Mouse (Mus musculus): ENCODE data around the gene Cfap100. TPM values are rescaled to one million over a fixed set of nuclear protein-coding genes. Genes with fewer than 3 reads are reported as not detected.

The Cfap100 gene
- total and polyA plus RNA-seq, 3 experiments, result 0.10 TPM; not detected in 2

DNA sequence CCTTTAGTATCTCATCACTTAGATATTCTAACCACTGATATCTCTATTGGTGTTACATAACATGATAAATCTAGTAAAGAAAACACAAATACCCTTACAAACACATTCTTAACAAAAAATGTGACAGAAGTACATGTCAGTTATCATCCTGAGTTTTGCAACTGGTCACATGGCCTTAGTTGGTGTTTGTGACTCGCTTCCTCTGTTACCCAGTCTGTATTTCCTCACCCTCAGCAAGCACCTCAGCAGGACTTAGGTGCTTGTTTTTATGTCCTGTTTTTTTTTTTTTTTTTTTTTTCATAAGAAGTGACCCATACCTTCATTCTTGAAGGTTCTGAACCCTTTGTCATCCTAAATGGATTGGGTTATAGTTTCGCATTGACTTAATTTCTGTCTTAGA lies 50.9 kb downstream of the Cfap100 start:
- dilution Hi-C loops (cut with MboI; ENCODE audit: extremely low pct_ligation_motif_present, extremely low pct_unique_long_range_greater_than_20kb, low sequenced_read_pairs) (no loop called here), in situ Hi-C loops (cut with MboI; ENCODE audit: low pct_ligation_motif_present, low pct_unique_long_range_greater_than_20kb, low sequenced_read_pairs) (no loop called here)
- TF ChIP-seq ZC3H11A (IDR thresholded peaks at IDR 0.05; ENCODE audit: low read depth, low read length), result no peak
- TF ChIP-seq POLR2AphosphoS2 (IDR thresholded peaks at IDR 0.05; ENCODE audit: low read depth, low read length), result no peak
- TF ChIP-seq USF2 (conservative IDR thresholded peaks at IDR 0.05; ENCODE audit: low read depth, low read length), result no peak
- TF ChIP-seq MAX (IDR thresholded peaks at IDR 0.05; ENCODE audit: low read length), result no peak
- no peak for TF ChIP-seq MEF2A (IDR thresholded peaks at IDR 0.05; ENCODE audit: borderline replicate concordance, low read depth, low read length)
- no peak for TF ChIP-seq KAT2A (IDR thresholded peaks at IDR 0.05; ENCODE audit: insufficient replicate concordance, low read length)
- no peak for TF ChIP-seq POLR2A (IDR thresholded peaks at IDR 0.05; ENCODE audit: low read depth, low read length)
- no peak for TF ChIP-seq CTCF (conservative IDR thresholded peaks at IDR 0.05 in 1 of 2, IDR thresholded peaks at IDR 0.05 in 1 of 2; ENCODE audit: low read depth in 2 of 2, low read length in 2 of 2)
- no peak for TF ChIP-seq MAZ (IDR thresholded peaks at IDR 0.05; ENCODE audit: low read depth, low read length)
- no peak for TF ChIP-seq SIN3A (IDR thresholded peaks at IDR 0.05; ENCODE audit: low read length)
- no peak for TF ChIP-seq IRF4 (IDR thresholded peaks at IDR 0.05; ENCODE audit: low read depth, low read length)
- TF ChIP-seq JUND (conservative IDR thresholded peaks at IDR 0.05; ENCODE audit: low read depth, low read length), result no peak
- no peak for TF ChIP-seq ZNF384 (IDR thresholded peaks at IDR 0.05; ENCODE audit: low read depth, low read length)
- no peak for TF ChIP-seq UBTF (IDR thresholded peaks at IDR 0.05; ENCODE audit: low read depth, low read length)
- no peak for TF ChIP-seq ETS1 (conservative IDR thresholded peaks at IDR 0.05; ENCODE audit: low read depth, low read length)
- TF ChIP-seq E2F4 (IDR thresholded peaks at IDR 0.05; ENCODE audit: insufficient replicate concordance, low read depth, low read length), result no peak
- TF ChIP-seq EP300 (IDR thresholded peaks at IDR 0.05; ENCODE audit: low read length), result no peak
- TF ChIP-seq JUN (IDR thresholded peaks at IDR 0.05; ENCODE audit: insufficient read depth, low read depth, low read length), result no peak
- no peak overlapping the region for H3K4me3 ChIP-seq (replicated peaks in 1 of 3; ENCODE audit: low read depth in 2 of 3, low read length in 2 of 3, poor library complexity in 1 of 3)
- H3K9ac ChIP-seq (ENCODE audit: insufficient read depth, low read depth), result no peak overlapping the region
- H3K9me3 ChIP-seq (replicated peaks; ENCODE audit: low read length), result no peaks in the 10 kb centered on the region
- H3K79me2 ChIP-seq (replicated peaks; ENCODE audit: control insufficient read depth, extremely low read depth, insufficient read depth, poor library complexity, severe bottlenecking), result no peaks in the 10 kb centered on the region
- H3K36me3 ChIP-seq (replicated peaks in 1 of 2; ENCODE audit: control insufficient read depth in 1 of 2, insufficient read depth in 1 of 2, low read length in 1 of 2), result peaks cover 70 to 97% of the 10 kb centered on the region in 2 experiments
- DNase-seq (ENCODE audit: extremely low read depth), result no peak
- no peaks in the 10 kb centered on the region; a peak in 1 of 4 replicates for H3K4me1 ChIP-seq (ENCODE audit: control insufficient read depth in 1 of 2, insufficient read depth in 2 of 2)
- H3K4me2 ChIP-seq (ENCODE audit: insufficient read depth, low read depth, poor library complexity, severe bottlenecking), result no peak overlapping the region
- H3K27ac ChIP-seq (ENCODE audit: insufficient read depth, low read depth), result no peak overlapping the region
- no peaks in the 10 kb centered on the region for H3K27me3 ChIP-seq (replicated peaks)

DNA sequence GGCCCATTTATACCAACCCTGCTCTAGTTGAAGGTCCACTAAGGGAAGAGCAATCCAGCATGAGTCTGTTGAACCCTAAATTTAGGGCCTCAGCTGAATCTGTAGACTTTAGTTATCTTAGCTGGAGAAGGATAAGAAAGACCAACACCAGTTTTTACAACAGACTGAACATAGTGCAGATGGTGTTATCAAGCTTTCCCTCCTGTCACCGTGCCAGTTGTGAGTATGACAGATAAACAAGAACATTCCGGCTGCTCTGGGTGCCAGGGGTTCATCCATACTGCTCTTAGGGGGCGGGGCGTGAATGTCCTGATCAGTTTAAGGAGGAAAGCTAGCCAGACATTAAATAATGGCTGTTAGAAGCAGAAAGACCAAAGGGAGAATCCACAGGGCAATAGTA lies 54.0 kb downstream of the Cfap100 start:
- H3K4me1 ChIP-seq (ENCODE audit: control insufficient read depth in 1 of 2, insufficient read depth in 2 of 2), result peaks cover 0 to 21% of the 10 kb centered on the region in 2 experiments; a peak in 2 of 4 replicates
- no peak for TF ChIP-seq HCFC1 (IDR thresholded peaks at IDR 0.05; ENCODE audit: low read depth, low read length)
- TF ChIP-seq TCF12 (IDR thresholded peaks at IDR 0.05; ENCODE audit: low read depth, low read length), result no peak
- no peak for TF ChIP-seq RAD21 (IDR thresholded peaks at IDR 0.05; ENCODE audit: low read depth, low read length)
- no peak for TF ChIP-seq USF1 (IDR thresholded peaks at IDR 0.05; ENCODE audit: low read depth, low read length)
- TF ChIP-seq MAFK (IDR thresholded peaks at IDR 0.05; ENCODE audit: insufficient replicate concordance, low read length), result no peak
- TF ChIP-seq EP300 (IDR thresholded peaks at IDR 0.05; ENCODE audit: low read length), result no peak
- no peak for TF ChIP-seq ZKSCAN1 (IDR thresholded peaks at IDR 0.05; ENCODE audit: borderline replicate concordance, low read depth, low read length)
- TF ChIP-seq ZC3H11A (IDR thresholded peaks at IDR 0.05; ENCODE audit: low read depth, low read length), result no peak
- no peak for TF ChIP-seq POLR2AphosphoS2 (IDR thresholded peaks at IDR 0.05; ENCODE audit: low read depth, low read length)
- no peak for TF ChIP-seq ELF1 (IDR thresholded peaks at IDR 0.05; ENCODE audit: low read depth, low read length)
- TF ChIP-seq MXI1 (IDR thresholded peaks at IDR 0.05; ENCODE audit: low read depth, low read length), result no peak
- TF ChIP-seq CTCF (conservative IDR thresholded peaks at IDR 0.05 in 1 of 2, IDR thresholded peaks at IDR 0.05 in 1 of 2; ENCODE audit: low read depth in 2 of 2, low read length in 2 of 2), result no peak
- H3K4me2 ChIP-seq (ENCODE audit: insufficient read depth, low read depth, poor library complexity, severe bottlenecking), result no peak overlapping the region
- H3K4me3 ChIP-seq (replicated peaks in 1 of 3; ENCODE audit: low read depth in 2 of 3, low read length in 2 of 3, poor library complexity in 1 of 3), result no peak overlapping the region
- H3K27ac ChIP-seq (ENCODE audit: insufficient read depth, low read depth), result no peak overlapping the region
- in situ Hi-C loops (cut with MboI; ENCODE audit: low pct_ligation_motif_present, low pct_unique_long_range_greater_than_20kb, low sequenced_read_pairs) (no loop called here), dilution Hi-C loops (cut with MboI; ENCODE audit: extremely low pct_ligation_motif_present, extremely low pct_unique_long_range_greater_than_20kb, low sequenced_read_pairs) (no loop called here)
- peaks cover 49 to 77% of the 10 kb centered on the region in 2 experiments for H3K36me3 ChIP-seq (replicated peaks in 1 of 2; ENCODE audit: control insufficient read depth in 1 of 2, insufficient read depth in 1 of 2, low read length in 1 of 2)
- no peak overlapping the region for H3K9ac ChIP-seq (ENCODE audit: insufficient read depth, low read depth)
- no peaks in the 10 kb centered on the region for H3K9me3 ChIP-seq (replicated peaks; ENCODE audit: low read length)
- no peak for DNase-seq (ENCODE audit: extremely low read depth)
- H3K79me2 ChIP-seq (replicated peaks; ENCODE audit: control insufficient read depth, extremely low read depth, insufficient read depth, poor library complexity, severe bottlenecking), result peaks cover 7% of the 10 kb centered on the region; the same call in 1 of the 2 replicates
- no peaks in the 10 kb centered on the region for H3K27me3 ChIP-seq (replicated peaks)

All from CH12.LX (cell line).